Mouse (Mus musculus) neural tube, postnatal 0 days (tissue): ENCODE data around the gene Gm49342. TPM values are rescaled to one million over a fixed set of nuclear protein-coding genes. Genes with fewer than 3 reads are reported as not detected.

ENCODE experiments used
- polyA plus RNA-seq: library from polyadenylated mRNA; unstranded; fragments of >200 nt; fragmentation: Nextera tagmentation; extraction: Ambion mirVana; gene quantifications from 2 replicates; pipeline ENCODE4 v1.2.1, GENCODE M21; 2015

Gene Gm49342
- not detected in 2 replicates for polyA plus RNA-seq

DNA sequence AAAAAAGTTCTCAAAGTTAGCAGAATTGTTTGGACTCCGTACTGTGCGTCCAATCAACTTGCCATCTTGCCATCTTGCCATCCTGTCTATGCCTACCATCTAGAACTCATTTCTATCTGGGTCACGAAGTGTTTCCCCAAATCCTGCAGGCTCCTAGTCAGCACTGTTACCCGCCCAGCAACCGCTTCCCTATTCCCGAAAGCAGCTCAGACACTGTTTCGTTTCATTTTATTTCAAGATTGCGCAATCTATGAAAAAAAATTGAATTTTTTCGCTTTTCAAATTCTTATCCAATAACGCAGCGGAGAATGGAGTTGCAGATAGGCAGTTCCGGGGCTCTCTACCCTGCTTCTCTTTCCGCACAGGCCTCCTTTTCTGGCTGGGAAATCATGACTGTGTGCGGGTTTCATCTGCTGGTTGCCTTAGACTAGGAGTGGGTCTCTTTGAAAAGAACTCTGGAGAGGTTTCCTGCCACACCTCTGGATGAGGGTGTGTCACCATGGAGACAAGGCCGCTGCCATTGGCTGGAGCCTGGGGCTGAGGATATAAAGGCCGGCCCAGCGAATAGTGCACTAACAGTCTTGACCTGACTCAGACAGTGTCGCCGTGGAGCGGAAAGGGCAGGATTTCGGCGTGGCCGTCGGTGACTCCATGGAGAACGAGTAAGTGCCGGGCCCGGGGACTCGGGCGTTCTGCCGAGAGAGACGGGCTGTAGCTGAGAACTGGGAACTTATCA, at the start of gene Gm49342:
Gene Gm49342, plus strand, starts transcription at position 586 of the 736 bp plus-strand sequence.

DNA sequence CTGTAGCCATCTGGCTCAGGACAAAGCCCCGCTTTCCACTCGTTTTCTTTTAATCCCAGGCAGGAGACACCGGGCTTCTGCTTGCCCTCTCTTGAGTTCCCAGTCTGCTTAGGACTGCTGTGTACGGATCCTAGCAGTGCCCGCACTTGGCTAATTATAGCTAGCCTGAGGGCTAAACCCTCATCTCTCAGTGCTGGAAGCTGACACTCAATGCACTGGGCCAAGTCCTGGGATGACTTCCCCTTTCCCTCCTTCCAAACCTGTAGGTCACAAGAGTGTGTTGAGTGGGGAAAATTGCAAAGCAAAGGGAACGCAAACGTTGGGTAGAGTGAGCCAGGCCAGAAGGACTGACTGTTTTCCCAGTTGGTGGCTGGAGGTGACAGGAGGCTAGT, 46.9 kb upstream of the Gm49342 start, which contains the start of gene Klhl33:
Gene Klhl33, minus strand, starts transcription at position 134 of the 392 bp plus-strand sequence.

DNA sequence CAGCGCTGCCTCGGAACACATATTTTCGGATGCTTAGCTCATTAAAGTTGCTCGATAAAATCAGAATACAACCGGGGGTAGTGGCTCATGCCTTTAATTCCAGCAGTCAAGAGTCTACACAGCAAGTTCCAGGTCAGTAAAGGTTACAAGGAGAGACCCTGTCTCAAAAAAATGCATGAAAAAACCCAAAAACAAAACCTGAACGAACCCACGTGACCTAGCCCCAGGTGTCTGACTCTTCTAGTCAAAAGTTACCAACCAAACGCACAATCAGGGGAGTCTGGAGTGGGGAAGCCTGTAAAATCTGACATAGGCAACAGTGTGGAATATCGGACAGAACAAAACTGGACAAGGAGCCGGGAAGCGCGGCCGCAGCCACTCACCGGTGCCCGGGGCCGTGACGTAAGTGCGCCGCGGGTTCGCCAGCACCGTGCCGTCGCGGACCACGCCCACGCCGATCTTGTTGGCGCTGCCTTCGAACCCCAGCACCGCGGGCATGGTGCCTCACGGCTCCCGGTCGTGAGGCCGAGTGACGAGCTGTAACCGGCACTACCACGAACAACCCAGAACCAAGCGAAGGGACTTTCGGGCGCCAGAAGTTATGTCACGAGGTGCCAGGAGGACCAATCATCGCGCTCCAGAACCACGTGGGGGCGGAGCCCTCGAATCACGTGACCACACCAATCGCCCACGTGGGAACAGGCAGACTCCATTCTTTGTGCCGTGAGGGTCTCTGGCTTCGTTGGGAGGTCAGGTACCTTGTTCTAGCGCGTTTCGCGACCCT, 19.8 kb upstream of the Gm49342 start, which contains the start of the genes Osgep and Apex1:
Gene Osgep, minus strand, starts transcription at position 613 of the 784 bp plus-strand sequence.
Gene Apex1, plus strand, starts transcription at position 688 of the 784 bp plus-strand sequence.

DNA sequence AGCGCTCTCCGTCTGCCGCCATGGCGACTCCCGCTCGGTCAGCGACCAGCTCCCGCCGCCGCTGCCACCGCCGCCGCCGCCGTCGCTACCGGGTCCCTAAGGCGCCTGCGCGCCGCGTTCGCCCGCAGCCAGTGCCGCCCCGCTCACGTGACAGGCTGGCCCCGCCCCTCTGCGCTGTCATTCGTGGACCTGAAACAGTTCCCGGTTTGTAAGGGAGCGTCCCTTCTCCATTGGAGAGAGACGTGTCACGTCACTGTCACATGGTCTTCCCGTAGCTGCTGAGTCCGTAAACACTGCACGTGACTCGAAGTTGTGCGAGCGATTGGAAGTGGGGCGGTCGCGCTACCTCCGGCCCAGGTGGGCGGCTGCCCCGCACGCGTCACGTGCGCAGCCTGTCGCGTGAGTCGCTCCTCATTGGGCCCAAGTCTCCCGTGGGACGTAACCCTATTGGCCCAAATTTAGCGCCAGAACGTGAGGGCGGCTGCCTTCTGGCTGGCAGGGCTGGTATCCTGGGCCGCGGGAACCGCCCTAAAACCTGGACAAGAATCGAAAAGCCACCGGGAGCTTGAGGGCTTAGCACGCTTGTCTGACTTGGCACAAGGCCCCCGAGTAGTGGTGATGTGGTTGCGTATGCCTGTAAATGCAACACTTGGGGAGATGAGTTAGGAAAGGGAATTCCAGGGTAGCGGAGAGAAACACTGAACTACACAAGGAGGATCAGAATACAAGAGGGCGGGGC, 13.4 kb upstream of the Gm49342 start, which contains the start of the genes Pip4p1 and Pnp:
Gene Pip4p1, minus strand, starts transcription at position 103 of the 739 bp plus-strand sequence.
Gene Pnp, plus strand, starts transcription at position 329 of the 739 bp plus-strand sequence.

DNA sequence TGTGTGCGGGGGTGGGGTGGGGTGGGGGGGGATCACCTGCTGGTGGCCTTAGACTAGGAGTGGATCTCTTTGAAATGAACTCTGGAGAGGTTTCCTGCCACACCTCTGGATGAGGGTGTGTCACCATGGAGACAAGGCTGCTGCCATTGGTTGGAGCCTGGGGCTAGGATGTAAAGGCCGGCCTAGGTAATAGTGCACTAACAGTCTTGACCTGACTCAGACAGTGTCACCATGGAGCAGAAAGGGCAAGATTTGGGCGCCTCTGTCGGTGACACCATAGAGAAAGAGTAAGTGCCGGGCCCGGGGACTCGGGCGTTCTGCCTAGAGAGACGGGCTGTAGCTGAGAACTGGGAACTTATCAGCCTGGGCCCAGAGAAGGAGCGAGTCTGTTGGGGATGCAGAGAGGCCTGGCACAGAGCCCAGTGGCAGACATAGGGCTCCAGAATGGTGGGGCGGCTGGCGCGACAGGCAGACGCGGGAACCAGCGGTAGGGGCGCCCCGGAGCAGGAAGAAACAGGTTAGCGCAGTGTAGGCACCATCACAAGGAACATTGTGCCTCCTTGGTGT, 11.7 kb downstream of the Gm49342 start, which contains the start of gene Pnp2:
Gene Pnp2, plus strand, starts transcription at position 51 of the 567 bp plus-strand sequence.

DNA sequence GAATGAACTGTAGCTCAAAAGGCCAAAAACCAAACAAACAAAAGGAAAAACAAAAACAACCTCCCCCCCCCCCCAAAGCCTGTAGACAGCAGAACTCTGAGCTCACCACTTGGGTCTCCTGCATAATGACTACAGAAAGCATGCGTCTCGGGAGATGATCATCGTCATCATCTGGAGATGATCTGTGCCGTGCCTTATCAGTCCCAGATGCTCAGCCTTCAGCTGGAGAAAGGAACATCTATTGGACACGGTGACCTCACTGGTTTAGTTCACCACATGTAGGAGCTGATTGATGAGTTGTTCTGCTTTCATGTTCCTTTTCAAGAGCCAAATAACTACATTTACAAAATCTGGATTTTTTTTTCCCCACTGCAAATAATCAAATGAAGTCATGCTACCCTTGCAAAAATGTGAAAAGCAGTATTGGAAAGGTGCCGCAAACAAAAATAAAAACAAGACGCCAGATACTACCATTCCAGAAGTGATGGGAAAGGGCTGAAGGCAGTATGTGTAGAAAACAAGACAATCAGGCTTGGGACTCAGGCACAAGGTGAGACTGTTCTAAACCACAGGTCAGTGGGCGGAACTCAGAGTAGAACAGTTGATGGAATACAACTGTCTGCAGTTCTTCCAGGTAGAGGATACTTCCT, 63.0 kb downstream of the Gm49342 start, which contains the start of gene Rnase10:
Gene Rnase10, plus strand, starts transcription at position 600 of the 650 bp plus-strand sequence.

Other genes with a start within 250 kb of the Gm49342 start
- gene Olfr748, start 237.1 kb upstream of the Gm49342 start, polyA plus RNA-seq = not detected in 2 replicates
- gene Olfr749, start 199.4 kb upstream of the Gm49342 start, polyA plus RNA-seq = not detected in 2 replicates
- gene Ttc5, start 159.0 kb upstream of the Gm49342 start, polyA plus RNA-seq = 79.0 and 87.6 TPM in 2 replicates
- gene Ccnb1ip1, start 136.8 kb upstream of the Gm49342 start, polyA plus RNA-seq = not detected in 2 replicates
- 34.4 TPM in 2 replicates for gene Parp2, start 136.7 kb upstream of the Gm49342 start, polyA plus RNA-seq
- gene Tep1, start 74.0 kb upstream of the Gm49342 start, polyA plus RNA-seq = 2.4 and 3.1 TPM in 2 replicates
- 4.9 TPM in 2 replicates for gene Klhl33, start 47.0 kb upstream of the Gm49342 start, polyA plus RNA-seq
- 77.1 and 87.6 TPM in 2 replicates for gene Osgep, start 19.6 kb upstream of the Gm49342 start, polyA plus RNA-seq
- gene Apex1, start 19.5 kb upstream of the Gm49342 start, polyA plus RNA-seq = 120 and 123 TPM in 2 replicates
- gene Pip4p1, start 13.7 kb upstream of the Gm49342 start, polyA plus RNA-seq = 107 and 115 TPM in 2 replicates
- 22.7 and 25.6 TPM in 2 replicates for gene Pnp, start 13.4 kb upstream of the Gm49342 start, polyA plus RNA-seq
- 1.1 and 1.5 TPM in 2 replicates for gene Pnp2, start 11.5 kb downstream of the Gm49342 start, polyA plus RNA-seq
- gene Rnase10, start 63.2 kb downstream of the Gm49342 start, polyA plus RNA-seq = 0.13 TPM in 1 of 2 replicates, not detected in the other
- gene Rnase9, start 97.4 kb downstream of the Gm49342 start, polyA plus RNA-seq = not detected in 2 replicates
- not detected in 2 replicates for gene Rnase11, start 105.6 kb downstream of the Gm49342 start, polyA plus RNA-seq
- gene Rnase12, start 113.1 kb downstream of the Gm49342 start, polyA plus RNA-seq = not detected in 2 replicates
- 0.06 TPM in 1 of 2 replicates, not detected in the other for gene Olfr750, start 129.9 kb downstream of the Gm49342 start, polyA plus RNA-seq
- gene Rnase4, start 146.6 kb downstream of the Gm49342 start, polyA plus RNA-seq = 28.1 and 29.2 TPM in 2 replicates
- 5.1 and 5.8 TPM in 2 replicates for gene Ang, start 146.6 kb downstream of the Gm49342 start, polyA plus RNA-seq
- not detected in 2 replicates for gene Eddm3b, start 169.9 kb downstream of the Gm49342 start, polyA plus RNA-seq
- 0.62 and 0.72 TPM in 2 replicates for gene Rnase6, start 179.4 kb downstream of the Gm49342 start, polyA plus RNA-seq
- gene Rnase1, start 202.3 kb downstream of the Gm49342 start, polyA plus RNA-seq = 0.71 and 1.2 TPM in 2 replicates
- gene Rnase2b, start 217.7 kb downstream of the Gm49342 start, polyA plus RNA-seq = not detected in 2 replicates